25 mouse cellular contexts compared by ENCODE assay signal in genomic region chr15:78062467-78062866, GRCm38 (mm10). TPM values are rescaled to one million over a fixed set of nuclear protein-coding genes. Genes with fewer than 3 reads are reported as not detected.
A peak's percentile ranks its signal among the peaks of the same experiment; 100 is the strongest.
DNase-seq lines count a peak whose midpoint lies in the region; ATAC-seq and TF ChIP-seq lines count a peak whose summit lies in the region.
"Had no signal": no experiment of that assay in that cellular context is flagged by ENCODE, and none has a peak within 500 bp of the region (broad histone marks: within the 10 kb centered on the region; RNA-seq: fewer than 3 reads in every experiment).

No protein-coding gene starts in this region.

- no peak overlapping the region for H3K4me2 ChIP-seq in midbrain, postnatal 0 days (ENCODE audit: low read depth, low read length, poor library complexity, severe bottlenecking)
- H3K4me2 ChIP-seq: hindbrain, embryonic 15.5 days; limb, embryonic 13.5 days; liver, embryonic 15.5 days; neural tube, embryonic 12.5 days had no signal

- no peak for ATAC-seq in midbrain, postnatal 0 days (ENCODE audit: low FRiP score)
- ATAC-seq in activated CD4-positive, CD25-positive, alpha-beta regulatory T cell, adult 4 months: no peak
- ATAC-seq: forebrain, embryonic 14.5 days; lung, postnatal 0 days; midbrain, embryonic 16.5 days had no signal

- TF ChIP-seq POLR2A in cerebellum, adult 2 months (IDR thresholded peaks at IDR 0.05; ENCODE audit: borderline replicate concordance, insufficient read depth, low read length): no peak

- DNase-seq in cerebellum, adult 2 months: no peak
- no peak for DNase-seq in cerebellum, adult 11 months
- DNase-seq in midbrain, postnatal 0 days (ENCODE audit: low spot score): peak; percentile 39
- DNase-seq in midbrain, embryonic 10.5 days (ENCODE audit: low spot score): no peak
- peak; percentile 74 to 81 for DNase-seq in left cerebral cortex, adult 18-20 months (ENCODE audit: low spot score in 2 of 2)
- peak; percentile 62 to 82 for DNase-seq in right cerebral cortex, postnatal 36 days (ENCODE audit: low spot score in 2 of 2)
- DNase-seq in adrenal gland, postnatal 14 days: no peak
- DNase-seq: adrenal gland, adult 2 months; heart, adult 11 months; kidney, adult 11 months; kidney, postnatal 10 days had no signal

- H3K27ac ChIP-seq in cerebellum, adult 2 months (ENCODE audit: insufficient read depth, low read length): peak overlapping the region; percentile 41; the same call in 1 of the 2 replicates
- no peak overlapping the region for H3K27ac ChIP-seq in midbrain, postnatal 0 days (ENCODE audit: low read depth, low read length)
- no peak overlapping the region for H3K27ac ChIP-seq in midbrain, embryonic 10.5 days (replicated peaks)
- H3K27ac ChIP-seq: hindbrain, embryonic 15.5 days; limb, embryonic 13.5 days; liver, embryonic 15.5 days; neural tube, embryonic 12.5 days had no signal

- no peaks in the 10 kb centered on the region for H3K9me3 ChIP-seq in midbrain, postnatal 0 days (ENCODE audit: low read length)
- H3K9me3 ChIP-seq in midbrain, embryonic 10.5 days (replicated peaks): no peaks in the 10 kb centered on the region
- H3K9me3 ChIP-seq: hindbrain, embryonic 15.5 days; limb, embryonic 13.5 days; liver, embryonic 15.5 days; megakaryocyte, embryonic 14.5 days; neural tube, embryonic 12.5 days had no signal

- peaks cover 39% of the 10 kb centered on the region for H3K4me1 ChIP-seq in cerebellum, adult 2 months (ENCODE audit: control insufficient read depth, insufficient read depth, low read length)
- H3K4me1 ChIP-seq in midbrain, postnatal 0 days (ENCODE audit: insufficient read depth, low read length): peaks cover 7% of the 10 kb centered on the region
- H3K4me1 ChIP-seq in midbrain, embryonic 10.5 days: peaks cover 22% of the 10 kb centered on the region
- H3K4me1 ChIP-seq: limb, embryonic 13.5 days; liver, embryonic 15.5 days; megakaryocyte, embryonic 14.5 days had no signal

- H3K36me3 ChIP-seq in midbrain, postnatal 0 days (ENCODE audit: insufficient read depth, low read length): no peaks in the 10 kb centered on the region
- no peaks in the 10 kb centered on the region for H3K36me3 ChIP-seq in midbrain, embryonic 10.5 days
- H3K36me3 ChIP-seq: hindbrain, embryonic 15.5 days; limb, embryonic 13.5 days; liver, embryonic 15.5 days; neural tube, embryonic 12.5 days had no signal

- no peak for TF ChIP-seq CTCF in cerebellum, adult 2 months (IDR thresholded peaks at IDR 0.05; ENCODE audit: borderline replicate concordance, insufficient read depth, low read depth, low read length)
- TF ChIP-seq CTCF in midbrain, postnatal 0 days (IDR thresholded peaks at IDR 0.05): no peak

- WGBS in cerebellum, adult 2 months: 25% methylated on average over 14 of the region's 14 CpGs
- 79% methylated on average over 14 of the region's 14 CpGs for WGBS in midbrain, postnatal 0 days
- 77% methylated on average over 14 of the region's 14 CpGs for WGBS in midbrain, embryonic 10.5 days

- no peak overlapping the region for H3K9ac ChIP-seq in midbrain, postnatal 0 days (replicated peaks; ENCODE audit: low read length, poor library complexity, severe bottlenecking)
- H3K9ac ChIP-seq: hindbrain, embryonic 15.5 days; limb, embryonic 13.5 days; liver, embryonic 15.5 days; neural tube, embryonic 12.5 days had no signal

- no peak overlapping the region for H3K4me3 ChIP-seq in cerebellum, adult 2 months (replicated peaks; ENCODE audit: insufficient read depth, low read depth, low read length)
- H3K4me3 ChIP-seq in midbrain, postnatal 0 days (ENCODE audit: low read depth, low read length): no peak overlapping the region
- no peak overlapping the region for H3K4me3 ChIP-seq in midbrain, embryonic 10.5 days
- H3K4me3 ChIP-seq: erythroblast, embryonic 14.5 days; hindbrain, embryonic 15.5 days; limb, embryonic 13.5 days; liver, embryonic 15.5 days; megakaryocyte, embryonic 14.5 days; neural tube, embryonic 12.5 days had no signal

- no peaks in the 10 kb centered on the region for H3K27me3 ChIP-seq in cerebellum, adult 2 months (ENCODE audit: control insufficient read depth, insufficient read depth, low read length)
- H3K27me3 ChIP-seq in midbrain, postnatal 0 days (ENCODE audit: insufficient read depth, low read length): no peaks in the 10 kb centered on the region
- no peaks in the 10 kb centered on the region for H3K27me3 ChIP-seq in midbrain, embryonic 10.5 days (ENCODE audit: low read depth, poor library complexity, severe bottlenecking)
- H3K27me3 ChIP-seq: hindbrain, embryonic 15.5 days; limb, embryonic 13.5 days; liver, embryonic 15.5 days; neural tube, embryonic 12.5 days had no signal

RNA-seq across cellular contexts. Expression of gene Cacng2, which starts 57.4 kb away (rescaled TPM):
- polyA plus RNA-seq in cerebellum, adult 2 months (2012; rRNA removed): 45.8 and 48.5 TPM in 2 replicates
- 22.3 and 22.6 TPM in 2 replicates for total RNA-seq in midbrain, postnatal 0 days (2014; rRNA removed)
- 15.7 and 16.7 TPM in 2 replicates for polyA plus RNA-seq in midbrain, postnatal 0 days (2015; fragmentation: Nextera tagmentation; extraction: Ambion mirVana)
- polyA plus RNA-seq in midbrain, embryonic 10.5 days (2016; fragmentation: Nextera tagmentation; extraction: Ambion mirVana): 0.22 and 0.60 TPM in 2 replicates
- total RNA-seq in left cerebral cortex, adult 18-20 months (2021): 10 to 100 TPM; 51.4 to 54.6 TPM
- under 1 TPM in 1 of 2 experiments, not detected in 1; 0.09 TPM for polyA plus RNA-seq in activated CD4-positive, CD25-positive, alpha-beta regulatory T cell, adult 4 months (2017; shearing (Covaris generic))
- total RNA-seq in adrenal gland, postnatal 14 days (2021): 0.26 and 0.60 TPM in 2 replicates
- total RNA-seq: gastrocnemius, adult 8-10 months; MEL had no signal
- polyA plus RNA-seq: erythroblast, embryonic 14.5 days; heart, embryonic 16.5 days; limb, embryonic 13.5 days; liver, embryonic 15.5 days; lung, postnatal 0 days; urinary bladder, adult 2 months had no signal

Comparison
In these comparisons a context has a peak if more than half of its experiments do, and no peak if none do; other contexts are left out.
1. DNase-seq: peak in midbrain, postnatal 0 days (single experiment), left cerebral cortex, adult 18-20 months (2 of 2) and right cerebral cortex, postnatal 36 days (2 of 2); none in cerebellum, adult 2 months (0 of 2), cerebellum, adult 11 months (single experiment), midbrain, embryonic 10.5 days (single experiment) and adrenal gland, postnatal 14 days (single experiment).
2. RNA of gene Cacng2, which starts 57.4 kb away (polyA plus RNA-seq): 45.8 to 48.5 TPM in cerebellum, adult 2 months and 15.7 to 16.7 TPM in midbrain, postnatal 0 days; 0.22 to 0.60 TPM in midbrain, embryonic 10.5 days and 0.09 TPM in activated CD4-positive, CD25-positive, alpha-beta regulatory T cell, adult 4 months; every median in the first group is over 10 times any median in the second.